16 mouse cellular contexts compared by ENCODE assay signal in the genomic region with DNA sequence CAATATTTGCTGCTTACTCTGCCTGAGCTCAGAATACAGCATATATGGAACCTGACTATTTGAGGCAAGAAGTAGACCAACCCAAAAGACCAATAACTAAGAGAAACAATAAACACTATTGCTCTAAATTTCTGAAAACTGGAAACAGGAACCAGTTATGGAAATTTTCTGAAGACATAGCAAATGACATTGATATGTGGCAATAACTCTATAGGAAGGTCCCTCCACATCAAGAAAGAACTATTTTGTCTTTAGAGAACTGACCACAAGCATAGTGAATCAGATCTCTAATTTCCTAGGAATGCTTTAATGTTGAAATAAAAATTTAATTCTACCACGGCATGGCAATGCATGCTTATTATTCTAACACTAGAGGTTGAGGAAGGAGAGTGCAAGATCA.
"Had no signal": no experiment of that assay in that cellular context is flagged by ENCODE, and none has a peak within 500 bp of the region (broad histone marks: within the 10 kb centered on the region; RNA-seq: fewer than 3 reads in every experiment).

No protein-coding gene starts in this region.

- H3K4me1 ChIP-seq: neural tube, embryonic 12.5 days; neural tube, embryonic 13.5 days; neural tube, embryonic 15.5 days; stomach, embryonic 15.5 days had no signal

- H3K36me3 ChIP-seq: neural tube, embryonic 12.5 days; neural tube, embryonic 13.5 days; neural tube, embryonic 15.5 days; stomach, embryonic 15.5 days had no signal

- H3K4me3 ChIP-seq: neural tube, embryonic 12.5 days; neural tube, embryonic 13.5 days; neural tube, embryonic 15.5 days; stomach, embryonic 15.5 days had no signal

- H3K9me3 ChIP-seq: neural tube, embryonic 12.5 days; neural tube, embryonic 13.5 days; neural tube, embryonic 15.5 days; stomach, embryonic 15.5 days had no signal

- DNase-seq: retina, postnatal 1 day; right cerebral cortex, adult 18-20 months; right cerebral cortex, postnatal 14 days; right cerebral cortex, postnatal 25 days; right cerebral cortex, postnatal 4 days; spleen, adult 18-20 months; thymus, adult 18-20 months; thymus, postnatal 14 days; thymus, postnatal 25 days; thymus, postnatal 36 days; thymus, postnatal 4 days had no signal

- H3K27me3 ChIP-seq: neural tube, embryonic 12.5 days; neural tube, embryonic 13.5 days; neural tube, embryonic 15.5 days; stomach, embryonic 15.5 days had no signal

- H3K27ac ChIP-seq: neural tube, embryonic 12.5 days; neural tube, embryonic 13.5 days; neural tube, embryonic 15.5 days; stomach, embryonic 15.5 days; stomach, postnatal 0 days had no signal
